Mouse (Mus musculus) stomach, postnatal 0 days (tissue): ENCODE results near the gene Mrpl54.

Experiments
- CTCF ChIP-seq: IDR thresholded peaks from 2 replicates; pipeline ENCODE4 v1.5.1; 2016; ENCODE audit warnings: antibody characterized with exemption, low read depth, mild to moderate bottlenecking, moderate library complexity
- EP300 ChIP-seq: optimal IDR thresholded peaks from 2 replicates; pipeline ENCODE3; 2016; ENCODE audit warnings: antibody characterized with exemption

DNA sequence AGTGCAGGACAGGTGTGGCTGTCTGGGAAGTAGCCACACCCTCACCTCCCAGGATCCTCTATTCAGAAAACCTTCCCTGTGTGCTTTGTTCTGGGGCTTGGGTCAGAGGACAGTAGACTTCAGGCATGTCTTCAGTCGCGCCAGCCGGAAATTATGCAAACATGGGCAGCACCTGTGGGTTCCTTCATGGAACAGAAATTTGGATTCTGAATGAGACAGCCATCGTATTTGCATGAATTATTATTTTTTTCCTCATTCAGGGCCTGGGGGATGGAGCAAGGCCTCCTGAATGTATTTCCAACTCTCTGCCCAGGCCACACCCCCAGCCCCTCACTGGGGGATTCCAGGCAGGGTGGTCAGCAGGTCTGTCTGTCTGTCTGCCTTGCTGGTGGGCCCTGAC is 5.7 kb downstream of the Mrpl54 start:
- no peak for TF ChIP-seq CTCF
- no peak for TF ChIP-seq EP300
